Mouse (Mus musculus) testis, adult 2 months (tissue): ENCODE measurements around the gene Aatk.

ENCODE experiments used
- CTCF ChIP-seq: fragments of 200-500 bp; IDR thresholded peaks from 2 replicates; pipeline ENCODE4 v1.5.1; 2012; ENCODE audit warnings: low read depth, mild to moderate bottlenecking, inconsistent platforms, low read length, moderate library complexity; ENCODE audit not compliant: control insufficient read depth, insufficient read depth, insufficient replicate concordance
- POLR2A ChIP-seq: fragments of 200-500 bp; IDR thresholded peaks from 2 replicates; pipeline ENCODE4 v1.6.1; 2012; ENCODE audit warnings: low read depth, mild to moderate bottlenecking, inconsistent platforms, low read length, moderate library complexity; ENCODE audit not compliant: control insufficient read depth

DNA sequence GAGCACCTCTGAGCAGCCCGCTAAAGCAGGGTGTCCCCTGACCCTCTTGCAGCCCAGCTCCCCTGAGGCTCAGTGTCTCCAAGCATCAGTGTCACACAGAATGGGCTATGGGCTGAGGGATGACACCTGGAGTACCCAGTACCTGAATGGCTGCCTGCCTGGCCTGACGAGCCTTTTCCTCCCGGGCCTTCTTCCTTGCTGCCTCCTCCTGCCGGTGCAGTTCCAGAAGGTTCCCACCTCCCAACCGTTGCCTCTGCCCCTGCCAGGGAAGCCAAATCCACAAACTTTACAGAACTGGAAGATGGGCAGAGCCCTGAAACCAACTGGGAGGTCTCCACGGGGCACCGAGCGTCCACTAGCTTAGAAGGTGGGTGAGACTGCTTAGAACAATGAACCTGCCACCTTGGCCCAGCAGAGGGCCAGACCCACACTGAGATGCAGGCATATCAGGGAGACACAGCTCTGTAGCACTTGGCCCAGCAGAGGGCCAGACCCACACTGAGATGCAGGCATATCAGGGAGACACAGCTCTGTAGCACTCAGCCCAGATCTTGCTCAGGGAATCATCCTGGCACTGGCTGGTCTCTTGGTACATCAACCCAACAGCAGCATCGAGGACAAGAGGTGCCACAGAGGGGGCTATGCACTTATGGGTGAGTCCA lies 26.1 kb upstream of the Aatk start:
- TF ChIP-seq CTCF (no peak), POLR2A (no peak)
